Mouse (Mus musculus) cerebellum, adult 2 months (tissue): ENCODE measurements at regions not wholly inside any gene's neighbourhood (a gene's known extent, or its start where the extent isn't known, plus 50 kb on each side); places are given as distances from the start of the nearest gene placed in this dataset.

Experiments used
- DNase-seq, 2 experiments: peaks; one replicate each; pipeline ENCODE4 v3.0.0; 2021
- H3K27ac ChIP-seq: fragments of 200-500 bp; 2 replicates; pipeline ENCODE4 v1.5.1; 2012; ENCODE audit warnings: low read length, control low read depth, inconsistent platforms; ENCODE audit not compliant: insufficient read depth
- H3K27me3 ChIP-seq: fragments of 200-500 bp; 2 replicates; pipeline ENCODE4 v1.6.1; 2012; ENCODE audit warnings: inconsistent platforms, mild to moderate bottlenecking, low read length, moderate library complexity; ENCODE audit not compliant: control insufficient read depth, insufficient read depth
- H3K4me1 ChIP-seq: fragments of 200-500 bp; 2 replicates; pipeline ENCODE4 v1.6.1; 2011; ENCODE audit warnings: low read length; ENCODE audit not compliant: control insufficient read depth, insufficient read depth
- H3K4me3 ChIP-seq: fragments of 200-500 bp; replicated peaks from 2 replicates; pipeline ENCODE3; 2011; ENCODE audit warnings: mild to moderate bottlenecking, low read depth, low read length, control low read depth; ENCODE audit not compliant: insufficient read depth
- CTCF ChIP-seq: fragments of 200-500 bp; IDR thresholded peaks from 2 replicates; pipeline ENCODE4 v1.5.1; 2011; ENCODE audit warnings: low read depth, mild to moderate bottlenecking, control low read depth, low read length, moderate library complexity, borderline replicate concordance; ENCODE audit not compliant: insufficient read depth
- POLR2A ChIP-seq: fragments of 200-500 bp; IDR thresholded peaks from 2 replicates; pipeline ENCODE4 v1.6.1; 2011; ENCODE audit warnings: low read length, control low read depth, borderline replicate concordance; ENCODE audit not compliant: insufficient read depth
- WGBS: fragments of 180-500 bp; shearing (Covaris S2); methylation state at CpG from one replicate; pipeline ENCODE4 v1.1.7; 2018; 5-methylcytosine and 5-hydroxymethylcytosine counted together

DNA sequence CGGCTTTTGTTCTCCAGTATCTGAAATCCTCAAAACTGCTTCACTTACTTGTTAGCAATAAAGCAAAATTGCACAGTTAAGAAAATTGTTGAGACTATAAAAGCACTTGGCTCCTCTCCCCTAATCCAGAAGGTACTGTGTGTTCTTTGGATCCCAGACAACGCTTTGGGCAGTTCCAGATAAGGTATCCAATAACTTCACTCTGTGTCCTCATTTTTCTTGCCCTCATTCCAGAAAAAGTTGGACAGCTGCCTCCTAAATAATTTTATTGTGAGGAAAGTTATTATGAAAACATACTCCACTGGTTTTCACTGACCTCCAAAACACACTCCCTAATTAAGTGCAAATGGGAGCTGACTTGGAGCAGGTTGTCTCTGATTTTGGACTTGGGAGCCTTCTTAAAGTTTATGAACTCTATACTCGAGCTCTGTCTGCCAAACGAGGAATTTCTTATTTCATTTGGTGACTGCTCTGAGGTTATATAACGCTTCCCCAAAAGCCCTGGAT is 285.2 kb downstream of the Hlx start:
- 34% methylated on average over 5 of the region's 5 CpGs for WGBS
- peak in 1 of 2 experiments; percentile 54 for DNase-seq
- TF ChIP-seq CTCF, result no peak
- TF ChIP-seq POLR2A, result no peak

GRCm38 (mm10) chr1:184444189-184444588 is 288.2 kb downstream of the Hlx start:
- no peak overlapping the region for H3K4me3 ChIP-seq
- TF ChIP-seq CTCF (no peak), POLR2A (no peak)
- WGBS, result 91% methylated on average over 10 of the region's 10 CpGs
- no peak for DNase-seq
- H3K27me3 ChIP-seq, result no peaks in the 10 kb centered on the region
- no peaks in the 10 kb centered on the region for H3K4me1 ChIP-seq
- no peak overlapping the region for H3K27ac ChIP-seq

More for the DNA sequence above, 285.2 kb downstream of the Hlx start:
- no peak overlapping the region for H3K4me3 ChIP-seq
- no peaks in the 10 kb centered on the region for H3K4me1 ChIP-seq
- H3K27me3 ChIP-seq, result no peaks in the 10 kb centered on the region
- no peak overlapping the region for H3K27ac ChIP-seq

- Histone ChIP-seq H3K4me3 (no peak overlapping the region), H3K27ac (no peak overlapping the region), H3K27me3 (no peaks in the 10 kb centered on the region), H3K4me1 (no peaks in the 10 kb centered on the region)
- no peak for TF ChIP-seq CTCF
- no peak for TF ChIP-seq POLR2A
- 83% methylated on average over 3 of the region's 3 CpGs for WGBS
- no peak for DNase-seq
Measured at GRCm38 (mm10) chr1:184442701-184443100, 289.7 kb downstream of the Hlx start.

DNA sequence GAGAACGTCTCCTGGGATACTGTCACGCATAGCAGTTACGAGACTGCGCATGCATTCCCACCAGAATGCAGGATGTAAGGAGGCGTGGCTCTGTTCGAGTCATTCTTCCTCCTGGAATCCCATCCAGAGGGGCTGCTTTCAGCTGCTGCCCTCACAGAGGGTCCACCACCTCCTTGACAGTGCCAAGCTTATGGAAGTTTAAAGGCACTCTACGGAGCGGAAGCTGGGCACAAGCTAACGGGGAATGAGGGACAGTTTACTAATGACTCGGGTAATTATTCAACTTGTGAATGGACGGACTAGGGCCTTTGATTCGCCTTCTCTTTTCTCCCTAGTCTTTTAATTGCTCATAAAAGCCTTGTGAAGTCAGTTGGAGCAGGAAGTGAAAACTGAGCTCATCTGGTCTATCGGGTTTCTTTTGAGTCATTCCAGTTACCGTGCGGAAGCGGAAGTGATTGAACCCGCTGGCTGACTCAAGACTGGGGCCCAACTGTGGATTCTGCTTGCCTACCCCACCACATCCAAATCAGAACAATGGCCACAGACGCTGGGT is 291.3 kb downstream of the Hlx start:
- TF ChIP-seq POLR2A (no peak), CTCF (no peak)
- DNase-seq, result no peak
- Histone ChIP-seq H3K4me3 (peak overlapping the region; percentile 44), H3K4me1 (no peaks in the 10 kb centered on the region), H3K27me3 (no peaks in the 10 kb centered on the region), H3K27ac (no peak overlapping the region)
- WGBS, result 20% methylated on average over 18 of the region's 18 CpGs

DNA sequence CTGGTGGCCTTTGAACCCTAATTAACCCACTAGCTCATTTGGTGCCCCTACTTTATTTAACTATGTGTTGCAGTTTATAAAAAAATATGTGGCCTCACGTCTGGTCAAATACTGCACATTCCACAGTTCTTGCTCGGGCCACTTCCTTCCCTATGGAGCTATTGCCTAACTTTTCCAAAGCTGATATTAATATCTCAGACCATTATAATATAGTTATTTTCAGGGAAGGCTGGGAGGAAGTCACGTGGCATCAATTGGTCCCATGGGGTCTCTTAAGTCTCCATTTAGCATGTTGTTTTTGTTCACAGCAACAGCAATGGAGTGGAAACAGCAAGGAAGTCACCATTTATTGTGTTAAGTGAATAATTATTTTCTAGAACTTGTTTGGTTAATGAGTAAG is 292.9 kb downstream of the Hlx start:
- H3K4me3 ChIP-seq, result no peak overlapping the region
- no peak for TF ChIP-seq POLR2A

GRCm38 (mm10) chr1:184436387-184436786 is 296.0 kb downstream of the Hlx start:
- Histone ChIP-seq H3K4me1 (no peaks in the 10 kb centered on the region), H3K4me3 (no peak overlapping the region), H3K27ac (no peak overlapping the region), H3K27me3 (no peaks in the 10 kb centered on the region)
- no peak for TF ChIP-seq POLR2A
- no peak for TF ChIP-seq CTCF
- DNase-seq, result no peak
- WGBS, result 87% methylated on average over 3 of the region's 3 CpGs

More for the DNA sequence above, 292.9 kb downstream of the Hlx start:
- Histone ChIP-seq H3K27ac (no peak overlapping the region), H3K4me1 (no peaks in the 10 kb centered on the region), H3K27me3 (no peaks in the 10 kb centered on the region)
- DNase-seq, result no peak
- 73% methylated on average over 3 of the region's 3 CpGs for WGBS

DNA sequence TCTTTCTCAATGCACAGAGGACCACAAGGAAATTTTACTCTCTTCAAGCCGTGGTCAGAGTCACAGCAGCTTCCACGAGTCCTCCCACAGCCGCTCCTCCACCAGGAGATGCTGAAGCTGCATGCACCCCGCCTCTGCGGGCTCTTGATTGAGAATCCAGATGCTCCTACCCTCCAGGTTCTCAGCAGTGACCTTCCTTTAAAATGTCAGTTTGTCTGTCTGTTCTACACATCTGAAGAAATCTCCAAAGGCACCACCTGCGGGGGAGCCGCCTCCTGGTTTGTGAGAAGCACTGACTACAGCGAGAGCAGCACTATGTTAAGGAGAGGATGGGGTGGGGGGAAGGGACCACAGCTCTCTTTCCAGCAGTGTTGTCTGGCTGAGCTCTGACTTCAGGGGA is 303.8 kb downstream of the Hlx start:
- TF ChIP-seq CTCF (no peak), POLR2A (no peak)
- H3K4me1 ChIP-seq, result no peaks in the 10 kb centered on the region
- WGBS, result 47% methylated on average over 8 of the region's 8 CpGs
- no peaks in the 10 kb centered on the region for H3K27me3 ChIP-seq
- DNase-seq, result no peak
- H3K27ac ChIP-seq, result no peak overlapping the region
- no peak overlapping the region for H3K4me3 ChIP-seq

GRCm38 (mm10) chr1:184428035-184428434 is 304.4 kb downstream of the Hlx start:
- WGBS, result 71% methylated on average over 3 of the region's 3 CpGs
- TF ChIP-seq POLR2A (no peak), CTCF (no peak)
- Histone ChIP-seq H3K4me3 (no peak overlapping the region), H3K27me3 (no peaks in the 10 kb centered on the region), H3K27ac (no peak overlapping the region), H3K4me1 (no peaks in the 10 kb centered on the region)
- DNase-seq, result no peak

GRCm38 (mm10) chr1:184425694-184426093 is 306.7 kb downstream of the Hlx start:
- Histone ChIP-seq H3K27ac (no peak overlapping the region), H3K27me3 (no peaks in the 10 kb centered on the region), H3K4me3 (no peak overlapping the region), H3K4me1 (no peaks in the 10 kb centered on the region)
- no peak for DNase-seq
- no peak for TF ChIP-seq POLR2A
- no peak for TF ChIP-seq CTCF
- WGBS, result 93% methylated on average over 1 of the region's 1 CpGs
